ENCODE assay signal across 12 mouse cellular contexts in the genomic region with DNA sequence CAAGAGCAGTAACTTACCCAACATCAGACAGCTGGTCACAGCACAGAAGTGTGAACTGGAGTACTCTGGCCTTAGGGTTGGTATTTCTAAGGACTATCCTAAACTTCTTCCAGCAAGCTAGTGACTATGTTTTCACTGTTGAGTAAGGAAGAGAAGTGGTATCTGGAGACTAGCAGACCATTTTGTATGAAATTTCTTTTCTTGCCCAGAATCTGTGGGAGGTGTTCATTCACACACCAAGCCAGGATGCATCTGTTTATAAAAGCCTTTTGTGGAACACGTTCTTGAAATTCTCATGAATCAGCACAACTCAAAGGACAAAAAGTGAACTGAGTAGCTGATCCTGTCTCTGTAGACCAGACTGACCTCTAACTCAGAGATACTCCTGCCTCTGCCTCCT.
"Had no signal": no experiment of that assay in that cellular context is flagged by ENCODE, and none has a peak within 500 bp of the region (broad histone marks: within the 10 kb centered on the region; RNA-seq: fewer than 3 reads in every experiment).

No protein-coding gene starts in this region.

- H3K36me3 ChIP-seq: limb, embryonic 12.5 days; liver, embryonic 13.5 days; midbrain, embryonic 13.5 days had no signal

- DNase-seq: kidney, adult 11 months; kidney, adult 9 months; kidney, postnatal 36 days; liver; liver, embryonic 13.5 days; liver, postnatal 0 days; thymus, adult 18-20 months; thymus, postnatal 25 days had no signal

- H3K27me3 ChIP-seq: limb, embryonic 12.5 days; liver, embryonic 13.5 days; midbrain, embryonic 13.5 days had no signal

- H3K27ac ChIP-seq: kidney, postnatal 0 days; limb, embryonic 12.5 days; liver, embryonic 13.5 days; midbrain, embryonic 13.5 days; stomach, postnatal 0 days had no signal

- H3K4me1 ChIP-seq: limb, embryonic 12.5 days; liver, embryonic 13.5 days had no signal

- H3K4me3 ChIP-seq: limb, embryonic 12.5 days; liver, embryonic 13.5 days; midbrain, embryonic 13.5 days had no signal
